Mouse (Mus musculus) G1E (cell line): ENCODE data around the gene Pecr. TPM values are rescaled to one million over a fixed set of nuclear protein-coding genes. Genes with fewer than 3 reads are reported as not detected.
"Not testable (repeated sequence)": the region's sequence is repeated elsewhere in the genome, so short reads cannot be mapped to it uniquely, and the experiment has no call there.

ENCODE experiments used
- ATAC-seq: 2 replicates; pipeline ENCODE4 v1.8.0; 2016; ENCODE audit warnings: mild to moderate bottlenecking; ENCODE audit not compliant: insufficient number of reproducible peaks, poor library complexity, low FRiP score, severe bottlenecking; ENCODE audit errors: extremely low read depth
- DNase-seq: peaks from one replicate; pipeline ENCODE4 v3.0.0; 2012; ENCODE audit warnings: low spot score
- H3K27me3 ChIP-seq: 2 replicates; pipeline ENCODE4 v1.6.1; 2012; ENCODE audit warnings: mild to moderate bottlenecking, low read length, inconsistent platforms; ENCODE audit not compliant: insufficient read depth
- H3K36me3 ChIP-seq: replicated peaks from 2 replicates; pipeline ENCODE3; 2012; ENCODE audit warnings: mild to moderate bottlenecking, inconsistent platforms
- H3K4me1 ChIP-seq: 2 replicates; pipeline ENCODE4 v1.6.1; 2012; ENCODE audit warnings: low read depth, low read length, inconsistent platforms, mixed read lengths; ENCODE audit not compliant: insufficient read depth
- H3K4me3 ChIP-seq: 2 replicates; pipeline ENCODE4 v1.5.1; 2012; ENCODE audit warnings: low read depth, mild to moderate bottlenecking, inconsistent platforms, low read length, moderate library complexity, mixed read lengths
- H3K9me3 ChIP-seq: replicated peaks from 2 replicates; pipeline ENCODE4 v1.6.1; 2012; ENCODE audit warnings: inconsistent platforms
- CTCF ChIP-seq: IDR thresholded peaks from 2 replicates; pipeline ENCODE4 v1.5.1; 2012; ENCODE audit warnings: low read depth, low read length, inconsistent platforms, mixed read lengths
- GATA1 ChIP-seq: IDR thresholded peaks from 2 replicates; pipeline ENCODE4 v1.6.1; 2012; ENCODE audit warnings: borderline replicate concordance, low read length, inconsistent platforms, mixed read lengths
- GATA2 ChIP-seq: IDR thresholded peaks from 2 replicates; pipeline ENCODE4 v1.6.1; 2012; ENCODE audit warnings: low read depth, low read length, inconsistent platforms, borderline replicate concordance
- POLR2AphosphoS5 ChIP-seq: IDR thresholded peaks from 2 replicates; pipeline ENCODE4 v1.6.1; 2012; ENCODE audit warnings: low read depth, low read length, inconsistent platforms; ENCODE audit not compliant: insufficient replicate concordance
- TAL1 ChIP-seq: conservative IDR thresholded peaks from 2 replicates; pipeline ENCODE4 v1.6.1; 2012; ENCODE audit warnings: low read depth, low read length, inconsistent platforms, mixed read lengths
- polyA plus RNA-seq: library from polyadenylated mRNA; stranded (reverse); fragments of >175 nt; gene quantifications from 2 replicates; pipeline ENCODE4 v1.2.3, GENCODE M21; 2012
- total RNA-seq, 2 experiments: library from RNA; stranded (forward) in 1 of 2; stranded (reverse) in 1 of 2; fragments of 200-1000 nt in 1 of 2; fragments of >200 nt in 1 of 2; fragmentation: Nextera tagmentation in 1 of 2; gene quantifications; 2 replicates each; pipeline ENCODE4 v1.2.3; 2014 to 2017

Pecr gene
- total and polyA plus RNA-seq, 3 experiments = 4.7 to 15.6 (median 13.1) TPM

DNA sequence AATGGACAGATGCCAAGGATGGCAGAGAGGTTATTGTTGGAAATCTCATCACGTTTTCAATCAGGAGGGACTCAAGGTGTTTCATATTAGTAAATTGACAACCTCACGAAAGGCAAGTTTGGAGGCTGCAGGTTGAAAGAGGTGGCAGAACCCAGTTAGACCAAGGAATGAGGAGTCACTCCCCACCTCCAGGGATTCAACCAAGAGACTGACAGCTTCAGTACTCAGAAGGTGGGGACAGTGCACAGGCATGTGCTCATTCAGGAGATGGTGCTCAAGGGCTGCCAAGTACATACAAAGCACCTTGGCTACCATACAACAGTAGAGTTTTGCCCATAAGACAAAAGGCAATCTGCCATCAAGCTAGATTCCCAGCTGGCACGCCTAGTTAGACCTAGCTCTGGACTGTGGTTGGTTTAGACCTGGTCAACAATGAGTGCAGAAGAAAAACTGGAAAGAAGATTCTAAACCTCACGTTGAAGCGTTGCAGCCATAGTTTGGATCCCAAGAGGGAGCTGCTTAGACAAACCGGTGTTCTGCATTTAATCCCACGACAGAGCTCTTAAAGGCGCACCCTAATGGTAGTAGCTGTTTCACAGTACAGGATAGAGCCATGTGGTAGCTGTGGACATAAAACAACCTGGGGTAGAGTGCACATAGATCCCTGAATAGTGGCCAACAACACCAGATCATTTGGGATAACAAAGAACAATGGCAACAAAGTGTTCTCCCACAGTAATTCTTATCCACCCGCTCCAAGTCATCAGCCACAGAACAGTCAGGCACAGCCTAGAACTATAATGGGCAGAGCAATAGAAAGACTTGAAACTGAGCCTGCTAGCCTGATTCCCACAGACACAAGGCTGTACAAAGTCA, 27.5 kb downstream of the Pecr start:
- Histone ChIP-seq H3K36me3 (peaks cover 13% of the 10 kb centered on the region), H3K4me3 (no peak overlapping the region), H3K9me3 (no peaks in the 10 kb centered on the region), H3K27me3 (no peaks in the 10 kb centered on the region), H3K4me1 (peaks cover 33% of the 10 kb centered on the region)
- ATAC-seq (no peak), DNase-seq (no peak)
- TF ChIP-seq TAL1 (no peak), POLR2AphosphoS5 (no peak), GATA1 (no peak), GATA2 (no peak), CTCF (no peak)

DNA sequence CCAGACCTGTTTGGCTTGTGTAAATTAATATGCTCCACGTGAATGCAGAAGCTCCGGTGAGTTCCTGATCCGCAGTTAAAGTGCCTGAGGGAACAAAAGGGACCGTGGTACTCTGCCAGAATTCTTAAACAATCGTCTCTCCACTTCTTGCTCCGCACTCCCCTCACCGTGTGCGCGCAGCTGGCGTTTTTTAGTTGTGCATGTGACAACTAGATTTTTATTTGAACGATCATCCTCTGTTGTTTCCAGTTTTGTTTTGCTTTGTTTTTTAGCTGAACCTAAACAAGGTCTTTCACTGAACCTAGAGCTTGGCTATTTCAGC, 28.3 kb downstream of the Pecr start:
- ATAC-seq (no peak; the same call in 1 of the 2 replicates), DNase-seq (no peak)
- Histone ChIP-seq H3K4me1 (peaks cover 33% of the 10 kb centered on the region), H3K4me3 (no peak overlapping the region), H3K27me3 (no peaks in the 10 kb centered on the region), H3K9me3 (no peaks in the 10 kb centered on the region), H3K36me3 (peaks cover 11% of the 10 kb centered on the region)
- TF ChIP-seq CTCF (no peak), TAL1 (no peak), GATA1 (no peak), GATA2 (no peak), POLR2AphosphoS5 (no peak)

DNA sequence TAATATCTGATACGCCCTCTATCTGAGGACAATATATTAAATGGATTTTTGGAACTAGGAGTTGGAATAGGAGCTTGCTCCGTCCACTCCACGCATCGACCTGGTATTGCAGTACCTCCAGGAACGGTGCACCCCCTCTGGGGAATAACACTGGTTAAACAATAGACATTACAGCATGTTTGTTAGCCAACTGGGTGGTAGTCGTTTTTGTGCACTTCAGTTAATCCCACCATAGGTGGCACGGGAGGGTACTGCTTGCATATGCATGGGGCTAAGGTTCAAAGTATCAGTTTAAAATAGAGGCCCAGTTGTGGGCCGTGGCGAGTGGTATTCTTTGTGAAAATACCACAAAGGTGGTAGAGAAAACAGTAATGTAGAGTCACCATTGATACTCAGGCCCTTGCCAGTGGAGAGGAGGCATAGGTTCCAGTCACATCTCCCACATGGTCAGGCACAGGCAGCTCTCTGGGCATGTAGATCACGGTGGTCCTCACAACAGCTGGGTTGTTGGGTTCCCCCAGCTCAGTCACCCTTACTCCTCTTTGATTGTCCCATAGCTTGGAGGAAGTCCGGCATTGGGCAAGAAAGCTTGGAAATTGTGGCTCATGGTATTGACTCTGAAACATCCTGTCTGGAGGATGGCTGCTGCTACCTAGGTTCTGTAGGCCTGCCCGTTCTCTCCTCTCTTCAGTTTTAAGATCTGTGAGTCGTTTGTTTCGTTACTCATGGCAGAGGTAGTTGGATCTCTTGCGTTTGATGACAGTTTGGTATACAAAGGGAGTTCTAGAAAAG, 28.9 kb downstream of the Pecr start:
- peak; percentile 93 for DNase-seq
- peaks cover 33% of the 10 kb centered on the region for H3K4me1 ChIP-seq
- ATAC-seq = peak; percentile 86
- H3K36me3 ChIP-seq = peaks cover 8% of the 10 kb centered on the region
- H3K9me3 ChIP-seq = no peaks in the 10 kb centered on the region
- H3K4me3 ChIP-seq = no peak overlapping the region; the same call in 1 of the 2 replicates
- TF ChIP-seq GATA2 = no peak
- TF ChIP-seq POLR2AphosphoS5 = peak; percentile 100
- no peaks in the 10 kb centered on the region for H3K27me3 ChIP-seq

DNA sequence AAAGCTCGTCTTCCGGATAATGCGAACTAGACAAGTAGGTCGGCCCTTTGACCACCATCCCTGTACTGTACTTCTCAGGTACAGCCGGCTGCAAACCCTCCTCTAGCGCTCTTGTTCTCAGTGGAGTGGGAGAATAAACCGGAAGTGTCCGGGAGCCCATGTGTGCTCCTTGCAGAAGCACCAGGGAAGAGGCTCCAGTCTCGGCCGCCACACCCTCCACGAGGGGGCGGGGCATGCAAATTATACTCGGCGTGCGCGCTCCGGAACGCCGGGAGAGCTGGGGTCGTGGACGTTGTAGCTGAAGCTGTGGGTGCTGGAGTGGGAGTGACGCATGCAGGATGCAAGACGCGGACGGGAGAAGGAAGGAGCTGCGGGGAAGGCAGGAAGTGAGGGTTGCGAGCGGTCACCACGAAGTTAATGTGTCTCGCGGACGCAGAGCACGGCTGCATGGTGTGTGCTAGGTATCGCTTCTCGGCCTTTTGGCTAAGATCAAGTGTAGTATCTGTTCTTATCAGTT, 29.5 kb downstream of the Pecr start:
- H3K36me3 ChIP-seq = peaks cover 6% of the 10 kb centered on the region
- TF ChIP-seq POLR2AphosphoS5 (no peak; the same call in 1 of the 2 replicates), TAL1 (no peak), CTCF (no peak), GATA2 (no peak), GATA1 (no peak)
- peak overlapping the region; percentile 68 for H3K4me3 ChIP-seq
- DNase-seq (peak; percentile 76), ATAC-seq (peak; percentile 41)
- no peaks in the 10 kb centered on the region for H3K27me3 ChIP-seq
- H3K9me3 ChIP-seq = no peaks in the 10 kb centered on the region
- H3K4me1 ChIP-seq = peaks cover 33% of the 10 kb centered on the region

DNA sequence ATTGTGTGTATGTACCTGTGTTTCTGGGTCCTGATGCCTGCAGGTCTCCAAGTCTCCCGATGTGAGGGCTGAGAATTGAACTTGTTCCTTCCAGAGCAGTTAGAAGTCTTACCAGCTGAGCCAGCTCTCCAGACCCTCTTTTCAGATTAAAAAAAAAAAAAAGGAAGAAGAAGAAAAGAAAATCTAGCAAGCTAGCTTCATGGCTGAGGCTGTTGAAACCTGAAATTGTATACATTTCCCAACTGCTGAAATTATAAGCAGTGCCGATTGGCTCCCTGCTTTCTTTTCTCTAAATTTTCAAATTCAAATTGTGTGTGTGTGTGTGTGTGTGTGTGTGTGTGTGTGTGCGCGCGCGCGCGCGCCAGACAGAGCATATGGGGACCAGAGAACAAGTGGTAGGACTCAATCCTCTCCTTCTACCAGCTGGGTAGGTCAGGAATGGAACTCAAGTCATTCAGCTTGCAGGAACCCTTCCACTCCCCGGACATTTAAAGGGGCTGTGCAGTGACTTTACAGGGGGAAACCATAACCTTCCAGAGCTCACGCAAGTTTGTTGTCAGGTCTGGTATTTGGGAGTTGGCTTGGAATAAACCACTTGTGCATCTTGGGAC, 30.1 kb downstream of the Pecr start:
- DNase-seq (peak; percentile 20), ATAC-seq (no peak)
- Histone ChIP-seq H3K9me3 (no peaks in the 10 kb centered on the region), H3K36me3 (peaks cover 3% of the 10 kb centered on the region), H3K4me1 (peaks cover 33% of the 10 kb centered on the region), H3K27me3 (no peaks in the 10 kb centered on the region), H3K4me3 (peak overlapping the region; percentile 68; the same call in 1 of the 2 replicates)
- TF ChIP-seq GATA2 = no peak
- TF ChIP-seq TAL1 = no peak
- no peak for TF ChIP-seq POLR2AphosphoS5
- TF ChIP-seq CTCF = no peak
- no peak for TF ChIP-seq GATA1

DNA sequence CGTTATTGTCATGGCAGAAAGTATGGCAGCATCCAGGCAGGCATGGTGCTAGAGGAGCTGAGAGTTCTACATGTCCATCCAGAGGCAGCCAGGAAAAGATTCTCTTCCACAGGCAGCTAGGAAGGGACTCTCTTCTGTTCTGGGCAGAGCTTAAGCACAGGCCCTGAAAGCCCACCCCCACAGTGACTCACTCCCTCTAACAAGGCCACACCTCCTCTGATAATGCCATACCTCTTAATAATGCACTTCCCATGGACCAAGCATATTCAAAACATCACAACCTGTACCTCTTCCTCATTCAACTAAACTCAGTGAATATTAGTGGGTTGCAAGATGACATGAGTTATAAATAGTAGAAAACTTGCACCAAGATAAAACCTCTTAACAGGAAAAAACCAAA, 32.3 kb downstream of the Pecr start:
- H3K9me3 ChIP-seq = no peaks in the 10 kb centered on the region
- ATAC-seq (no peak), DNase-seq (no peak)
- H3K4me3 ChIP-seq = no peak overlapping the region
- no peaks in the 10 kb centered on the region for H3K36me3 ChIP-seq
- H3K4me1 ChIP-seq = peaks cover 25% of the 10 kb centered on the region
- TF ChIP-seq CTCF (no peak), POLR2AphosphoS5 (no peak), TAL1 (no peak), GATA2 (no peak), GATA1 (no peak)
- no peaks in the 10 kb centered on the region for H3K27me3 ChIP-seq

DNA sequence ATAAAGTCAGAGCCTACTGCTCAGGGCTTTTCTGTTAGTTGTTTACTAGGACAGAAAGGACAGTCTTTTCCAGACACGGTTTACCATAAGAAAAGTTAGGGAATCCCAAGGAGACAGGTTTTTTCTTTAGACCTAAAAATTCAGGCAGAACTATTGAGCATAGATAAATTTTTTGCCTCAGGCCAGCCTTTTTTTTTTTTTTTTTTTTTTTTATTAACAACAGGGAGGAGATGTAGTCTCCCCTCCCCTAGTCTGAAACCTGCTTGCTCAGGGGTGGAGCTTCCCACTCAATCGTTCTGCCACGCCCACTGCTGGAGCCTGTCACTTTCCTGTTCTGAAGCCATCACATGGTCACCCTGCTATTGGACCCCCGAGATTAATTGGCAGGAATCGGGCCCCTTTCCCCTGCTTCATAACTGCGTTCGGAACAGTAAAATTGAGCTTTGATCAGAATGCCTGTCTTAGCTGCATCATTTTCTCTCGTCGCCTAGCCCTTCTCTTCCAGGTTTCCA, 35.8 kb downstream of the Pecr start:
- not testable (repeated sequence) for H3K27me3 ChIP-seq, H3K4me3 ChIP-seq, DNase-seq, H3K36me3 ChIP-seq, H3K9me3 ChIP-seq, ATAC-seq
- peaks cover 18% of the 10 kb centered on the region for H3K4me1 ChIP-seq
